Mouse (Mus musculus) heart, postnatal 36 days (tissue): ENCODE measurements at regions not wholly inside any gene's neighbourhood (a gene's known extent, or its start where the extent isn't known, plus 50 kb on each side); places are given as distances from the start of the nearest gene placed in this dataset.

Experiments used
- DNase-seq, 2 experiments: peaks; one replicate each; pipeline ENCODE4 v3.0.0; 2021 to 2022
- intact Hi-C: fragments of 180-260 bp; cut with DNase I; formaldehyde crosslinking; loops from one replicate; pipeline ENCODE4 v1.15.1; 2025

- no peak for DNase-seq
- intact Hi-C loops = no loop called here
These were observed 50.8 kb upstream of the Olfm1 start for GRCm38 (mm10) chr2:28141975-28142374.

- intact Hi-C loops = no loop called here
- no peak for DNase-seq
These were observed 51.2 kb upstream of the Olfm1 start for GRCm38 (mm10) chr2:28141556-28141955.

- peak in 1 of 2 experiments; percentile 14 for DNase-seq
These were observed 53.9 kb upstream of the Fcnb start for GRCm38 (mm10) chr2:28138583-28138982.

GRCm38 (mm10) chr2:28134605-28135004, 49.9 kb upstream of the Fcnb start:
- no peak for DNase-seq
- intact Hi-C loops = no loop called here

More at GRCm38 (mm10) chr2:28138583-28138982, 53.9 kb upstream of the Fcnb start:
- intact Hi-C loops = no loop called here
